ENCODE assay signal across 5 mouse cellular contexts in the genomic region with DNA sequence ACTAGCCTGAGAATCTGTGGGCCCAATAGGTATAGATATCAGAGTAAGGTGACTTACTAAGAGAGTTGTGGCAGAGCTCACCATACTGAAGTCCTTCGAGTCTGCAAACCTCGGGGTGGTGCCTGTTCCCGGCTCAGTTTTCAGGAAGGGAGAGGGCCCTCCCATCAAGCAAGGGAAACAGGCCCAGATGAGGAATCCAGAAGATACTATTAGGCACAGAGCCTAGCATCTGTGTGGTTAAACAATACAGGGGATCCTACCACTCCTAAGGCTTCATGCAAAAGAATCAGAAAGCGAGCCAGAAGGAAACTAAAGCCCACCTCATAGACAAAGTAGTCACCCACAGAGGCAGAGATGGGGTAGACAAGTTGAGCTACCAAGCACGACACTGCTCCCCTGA.
DNase-seq lines count a peak whose midpoint lies in the region; ATAC-seq and TF ChIP-seq lines count a peak whose summit lies in the region.
"Not testable (repeated sequence)": the region's sequence is repeated elsewhere in the genome, so short reads cannot be mapped to it uniquely, and the experiment has no call there.

No protein-coding gene starts in this region.

- not testable (repeated sequence) for H3K36me3 ChIP-seq in forebrain, embryonic 13.5 days (ENCODE audit: poor library complexity, severe bottlenecking); midbrain, embryonic 11.5 days (ENCODE audit: control insufficient read depth, insufficient read depth, low read length)

- TF ChIP-seq CTCF in bone marrow macrophage, adult 2 months (IDR thresholded peaks at IDR 0.05; ENCODE audit: low read depth, low read length), result not testable (repeated sequence)

- peak; percentile 87 for DNase-seq in heart, adult 11 months
- peak; percentile 16 for DNase-seq in heart, adult 8-10 months (ENCODE audit: low spot score)
- DNase-seq in midbrain, embryonic 11.5 days (ENCODE audit: low spot score, missing footprints), result peak; percentile 57

- WGBS in forebrain, embryonic 13.5 days, result 89% methylated on average over 5 of the region's 5 CpGs
- 80% methylated on average over 5 of the region's 5 CpGs for WGBS in midbrain, embryonic 11.5 days

- H3K4me3 ChIP-seq in bone marrow macrophage, adult 2 months (ENCODE audit: insufficient read depth, low read length), result peak overlapping the region; percentile 44
- H3K4me3 ChIP-seq in forebrain, embryonic 13.5 days; midbrain, embryonic 11.5 days (ENCODE audit: low read depth, low read length): not testable (repeated sequence)

- H3K4me2 ChIP-seq in forebrain, embryonic 13.5 days, result 0 out of 2 replicates have a peak overlapping the region, but pooled peaks have one; percentile 10
- not testable (repeated sequence) for H3K4me2 ChIP-seq in midbrain, embryonic 11.5 days

- not testable (repeated sequence) for H3K9me3 ChIP-seq in forebrain, embryonic 13.5 days (replicated peaks); midbrain, embryonic 11.5 days (ENCODE audit: control insufficient read depth, low read length)

- not testable (repeated sequence) for TF ChIP-seq POLR2A in bone marrow macrophage, adult 2 months (IDR thresholded peaks at IDR 0.05; ENCODE audit: borderline replicate concordance, low read depth, low read length)

- H3K27ac ChIP-seq in bone marrow macrophage, adult 2 months (ENCODE audit: insufficient read depth, low read depth, low read length), result peak overlapping the region; percentile 31
- H3K27ac ChIP-seq in forebrain, embryonic 13.5 days; midbrain, embryonic 11.5 days (ENCODE audit: low read depth, low read length): not testable (repeated sequence)

- H3K27me3 ChIP-seq in forebrain, embryonic 13.5 days; midbrain, embryonic 11.5 days (ENCODE audit: control insufficient read depth, insufficient read depth, low read length): not testable (repeated sequence)

- not testable (repeated sequence) for H3K9ac ChIP-seq in forebrain, embryonic 13.5 days; midbrain, embryonic 11.5 days (ENCODE audit: low read length)

- ATAC-seq in forebrain, embryonic 13.5 days; midbrain, embryonic 11.5 days (ENCODE audit: low FRiP score): not testable (repeated sequence)

- not testable (repeated sequence) for H3K4me1 ChIP-seq in bone marrow macrophage, adult 2 months (ENCODE audit: control insufficient read depth, insufficient read depth, low read length); forebrain, embryonic 13.5 days; midbrain, embryonic 11.5 days (ENCODE audit: control insufficient read depth, insufficient read depth, low read length)

Comparison
In these comparisons a context has a peak if more than half of its experiments do, and no peak if none do; other contexts are left out.
1. DNase-seq: peak in every context shown above with its lines; median percentile 87 in heart, adult 11 months; 57 in midbrain, embryonic 11.5 days; 16 in heart, adult 8-10 months.